Mouse (Mus musculus): ENCODE measurements around the gene Cltc.
"Not testable (repeated sequence)": the region's sequence is repeated elsewhere in the genome, so short reads cannot be mapped to it uniquely, and the experiment has no call there.

Cltc gene

GRCm38 (mm10) chr11:86738956-86739355, 18.4 kb downstream of the Cltc start:
- DNase-seq (ENCODE audit: low read depth, low spot score): peak; percentile 75

- DNase-seq (ENCODE audit: low read depth, low spot score): not testable (repeated sequence)
These were observed 19.1 kb downstream of the Cltc start for GRCm38 (mm10) chr11:86738308-86738707.

- peak; percentile 64 for DNase-seq (ENCODE audit: low read depth, low spot score)
These were observed 19.9 kb downstream of the Cltc start for GRCm38 (mm10) chr11:86737301-86738000.

- no peak for DNase-seq (ENCODE audit: low read depth, low spot score)
These were observed 22.4 kb downstream of the Cltc start for GRCm38 (mm10) chr11:86734993-86735392.

- no peak for DNase-seq (ENCODE audit: low read depth, low spot score)
These were observed 23.0 kb downstream of the Cltc start for GRCm38 (mm10) chr11:86734241-86734939.

- DNase-seq (ENCODE audit: low read depth, low spot score): no peak
These were observed 25.9 kb downstream of the Cltc start for GRCm38 (mm10) chr11:86731443-86731842.

GRCm38 (mm10) chr11:86725607-86726006, 31.8 kb downstream of the Cltc start:
- no peak for DNase-seq (ENCODE audit: low read depth, low spot score)

GRCm38 (mm10) chr11:86724982-86725381, 32.4 kb downstream of the Cltc start:
- DNase-seq (ENCODE audit: low read depth, low spot score): no peak

GRCm38 (mm10) chr11:86724004-86724403, 33.4 kb downstream of the Cltc start:
- DNase-seq (ENCODE audit: low read depth, low spot score): no peak

- peak; percentile 65 for DNase-seq (ENCODE audit: low read depth, low spot score)
These were observed 38.0 kb downstream of the Cltc start for GRCm38 (mm10) chr11:86719390-86719789.

- no peak for DNase-seq (ENCODE audit: low read depth, low spot score)
These were observed 39.0 kb downstream of the Cltc start for GRCm38 (mm10) chr11:86718369-86718768.

- DNase-seq (ENCODE audit: low read depth, low spot score): peak; percentile 82
These were observed 39.9 kb downstream of the Cltc start for GRCm38 (mm10) chr11:86717306-86718065.

- no peak for DNase-seq (ENCODE audit: low read depth, low spot score)
These were observed 42.8 kb downstream of the Cltc start for GRCm38 (mm10) chr11:86714606-86715005.

GRCm38 (mm10) chr11:86701151-86701550, 56.2 kb downstream of the Cltc start:
- DNase-seq (ENCODE audit: low read depth, low spot score): no peak

GRCm38 (mm10) chr11:86695461-86695860, 61.9 kb downstream of the Cltc start:
- no peak for DNase-seq (ENCODE audit: low read depth, low spot score)

GRCm38 (mm10) chr11:86692546-86692945, 64.8 kb downstream of the Cltc start:
- DNase-seq (ENCODE audit: low read depth, low spot score): no peak

- DNase-seq (ENCODE audit: low read depth, low spot score): peak; percentile 50
These were observed 65.4 kb downstream of the Cltc start for GRCm38 (mm10) chr11:86691956-86692355.

GRCm38 (mm10) chr11:86691482-86691881, 65.9 kb downstream of the Cltc start:
- no peak for DNase-seq (ENCODE audit: low read depth, low spot score)

- no peak for DNase-seq (ENCODE audit: low read depth, low spot score)
These were observed 67.0 kb downstream of the Cltc start for GRCm38 (mm10) chr11:86690383-86690782.

- DNase-seq (ENCODE audit: low read depth, low spot score): no peak
These were observed 72.0 kb downstream of the Cltc start for GRCm38 (mm10) chr11:86685366-86685765.

GRCm38 (mm10) chr11:86684126-86685012, 73.0 kb downstream of the Cltc start:
- no peak for DNase-seq (ENCODE audit: low read depth, low spot score)

All from A20 (cell line).